Mouse (Mus musculus) kidney, postnatal 0 days (tissue): ENCODE measurements at regions not wholly inside any gene's neighbourhood (a gene's known extent, or its start where the extent isn't known, plus 50 kb on each side); places are given as distances from the start of the nearest gene placed in this dataset.

Source experiments
- ATAC-seq: fragments of 200-750 bp; cut with Nextera tagmentation; replicated peaks from 2 replicates; pipeline ENCODE4 v1.8.0; 2017; ENCODE audit warnings: low read depth, moderate number of reproducible peaks, moderate TSS enrichment, moderate library complexity; ENCODE audit not compliant: low FRiP score
- DNase-seq: peaks from one replicate; pipeline ENCODE4 v3.0.0-alpha.2; 2016; ENCODE audit warnings: low spot score
- H3K27ac ChIP-seq: fragments of 300-500 bp; sonication (generic); 2 replicates; pipeline ENCODE4 v1.5.1; 2014; ENCODE audit warnings: mild to moderate bottlenecking
- H3K27me3 ChIP-seq: fragments of 300-500 bp; sonication (generic); 2 replicates; pipeline ENCODE4 v1.6.1; 2014; ENCODE audit warnings: low read length, mixed read lengths; ENCODE audit not compliant: insufficient read depth
- H3K36me3 ChIP-seq: fragments of 300-500 bp; sonication (generic); 2 replicates; pipeline ENCODE4 v1.6.1; 2014; ENCODE audit warnings: low read length, mixed read lengths; ENCODE audit not compliant: insufficient read depth
- H3K4me1 ChIP-seq: fragments of 300-500 bp; sonication (generic); replicated peaks from 2 replicates; pipeline ENCODE4 v1.6.1; 2014; ENCODE audit warnings: antibody characterized with exemption, low read length, mixed read lengths; ENCODE audit not compliant: insufficient read depth
- H3K4me2 ChIP-seq: fragments of 300-500 bp; sonication (generic); 2 replicates; pipeline ENCODE4 v1.6.1; 2014; ENCODE audit warnings: mild to moderate bottlenecking, low read length, moderate library complexity, mixed read lengths
- H3K4me3 ChIP-seq: fragments of 300-500 bp; sonication (generic); replicated peaks from 2 replicates; pipeline ENCODE4 v1.5.1; 2014; ENCODE audit warnings: low read depth, low read length
- H3K9ac ChIP-seq: fragments of 300-500 bp; sonication (generic); 2 replicates; pipeline ENCODE4 v1.6.1; 2014; ENCODE audit warnings: low read depth, low read length
- H3K9me3 ChIP-seq: fragments of 300-500 bp; sonication (generic); replicated peaks from 2 replicates; pipeline ENCODE4 v1.6.1; 2016; ENCODE audit warnings: low read length, inconsistent platforms, mixed read lengths
- CTCF ChIP-seq: IDR thresholded peaks from 2 replicates; pipeline ENCODE4 v1.5.1; 2016; ENCODE audit warnings: antibody characterized with exemption, low read depth, mild to moderate bottlenecking, moderate library complexity
- WGBS: fragments of 180-500 bp; shearing (Covaris S2); extraction: QIAGEN DNeasy Blood & Tissue Kit; methylation state at CpG from one replicate; pipeline ENCODE4 v1.1.7; 2014; 5-methylcytosine and 5-hydroxymethylcytosine counted together

DNA sequence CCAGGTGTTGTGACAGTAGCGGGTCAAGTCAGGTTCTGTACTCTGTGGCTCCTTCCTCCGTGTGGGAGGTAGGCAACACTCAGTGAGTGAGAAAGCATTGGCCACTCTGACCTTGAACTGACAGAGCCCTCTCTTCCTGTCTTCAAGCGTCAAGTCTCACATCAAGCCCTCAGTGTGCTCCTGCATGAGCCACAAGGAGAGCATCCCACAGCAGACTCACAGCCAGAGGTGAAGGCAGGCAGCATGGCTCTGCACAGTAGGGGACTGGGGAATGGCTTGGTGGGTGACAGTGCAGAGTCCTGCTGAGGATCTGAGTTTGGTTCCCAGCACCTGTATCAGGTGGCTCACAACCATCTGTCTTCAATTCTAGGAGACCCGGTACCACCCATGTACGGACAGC lies 226.4 kb upstream of the 3110018I06Rik start:
- H3K9ac ChIP-seq, result no peak overlapping the region
- H3K9me3 ChIP-seq, result no peaks in the 10 kb centered on the region
- H3K27ac ChIP-seq, result no peak overlapping the region
- no peak for DNase-seq
- no peak for TF ChIP-seq CTCF
- 76% methylated on average over 5 of the region's 5 CpGs for WGBS
- H3K4me2 ChIP-seq, result no peak overlapping the region
- no peaks in the 10 kb centered on the region for H3K36me3 ChIP-seq
- no peaks in the 10 kb centered on the region for H3K4me1 ChIP-seq
- H3K4me3 ChIP-seq, result no peak overlapping the region
- no peak for ATAC-seq
- H3K27me3 ChIP-seq, result no peaks in the 10 kb centered on the region

DNA sequence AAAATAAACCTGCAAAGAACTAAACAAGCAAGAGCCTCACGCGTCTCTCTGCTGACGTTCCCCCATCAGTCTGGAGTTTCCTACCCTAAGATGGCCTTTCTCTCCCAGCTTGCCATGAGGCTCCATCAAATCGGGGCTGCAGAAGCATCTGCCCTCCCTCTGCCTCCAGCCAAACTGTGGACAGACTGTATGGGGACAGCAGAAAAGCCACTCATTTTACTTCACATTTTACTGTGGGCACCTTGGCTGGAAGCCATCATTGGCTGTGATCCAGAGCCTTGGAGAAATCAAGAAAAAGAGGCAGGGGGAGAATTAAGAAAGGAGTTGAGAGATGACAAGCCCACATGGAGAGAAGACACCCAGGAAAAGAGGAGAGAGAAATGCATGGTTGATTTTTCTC lies 225.9 kb upstream of the 3110018I06Rik start:
- no peak overlapping the region for H3K9ac ChIP-seq
- H3K27ac ChIP-seq, result no peak overlapping the region
- TF ChIP-seq CTCF, result no peak
- no peaks in the 10 kb centered on the region for H3K36me3 ChIP-seq
- no peak overlapping the region for H3K4me2 ChIP-seq
- no peak for DNase-seq
- no peaks in the 10 kb centered on the region for H3K27me3 ChIP-seq
- H3K4me1 ChIP-seq, result no peaks in the 10 kb centered on the region
- WGBS, result 87% methylated on average over 4 of the region's 4 CpGs
- ATAC-seq, result no peak
- H3K4me3 ChIP-seq, result no peak overlapping the region
- no peaks in the 10 kb centered on the region for H3K9me3 ChIP-seq

GRCm38 (mm10) chr12:107266696-107267095 lies 221.7 kb upstream of the 3110018I06Rik start:
- Histone ChIP-seq H3K36me3 (no peaks in the 10 kb centered on the region), H3K9me3 (no peaks in the 10 kb centered on the region), H3K27me3 (no peaks in the 10 kb centered on the region), H3K4me2 (no peak overlapping the region), H3K4me3 (no peak overlapping the region), H3K4me1 (no peaks in the 10 kb centered on the region), H3K27ac (no peak overlapping the region), H3K9ac (no peak overlapping the region)
- ATAC-seq, result no peak
- 32% methylated on average over 2 of the region's 2 CpGs for WGBS
- TF ChIP-seq CTCF, result no peak
- DNase-seq, result no peak

DNA sequence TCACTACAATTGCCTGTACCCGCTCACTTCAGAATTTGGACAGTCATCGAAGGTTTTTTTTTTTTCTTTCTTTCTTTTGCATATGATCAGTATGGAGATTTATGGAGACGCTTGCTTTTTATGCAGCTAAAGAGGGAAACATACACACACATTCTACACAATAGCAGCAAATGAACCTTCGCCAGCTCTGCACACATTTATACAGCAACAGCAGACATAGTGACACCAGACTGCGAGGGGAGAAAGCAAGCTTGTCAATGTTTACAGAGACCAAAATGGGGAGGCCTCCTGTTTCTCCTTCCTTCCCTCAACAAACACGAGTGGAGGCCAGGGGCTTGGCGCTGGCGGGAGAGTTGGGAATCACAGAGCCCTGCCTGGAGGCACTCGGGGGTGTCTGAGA lies 202.8 kb upstream of the 3110018I06Rik start:
- no peaks in the 10 kb centered on the region for H3K9me3 ChIP-seq
- ATAC-seq (no peak), DNase-seq (no peak)
- no peaks in the 10 kb centered on the region for H3K27me3 ChIP-seq
- no peak for TF ChIP-seq CTCF
- H3K4me1 ChIP-seq, result no peaks in the 10 kb centered on the region
- WGBS, result 76% methylated on average over 9 of the region's 9 CpGs
- no peaks in the 10 kb centered on the region for H3K36me3 ChIP-seq
- no peak overlapping the region for H3K27ac ChIP-seq
- no peak overlapping the region for H3K4me3 ChIP-seq
- H3K9ac ChIP-seq, result no peak overlapping the region
- no peak overlapping the region for H3K4me2 ChIP-seq

GRCm38 (mm10) chr12:107291377-107291776 lies 197.1 kb upstream of the 3110018I06Rik start:
- WGBS, result 81% methylated on average over 5 of the region's 5 CpGs
- H3K27me3 ChIP-seq, result no peaks in the 10 kb centered on the region
- H3K27ac ChIP-seq, result no peak overlapping the region
- no peak overlapping the region for H3K9ac ChIP-seq
- H3K9me3 ChIP-seq, result no peaks in the 10 kb centered on the region
- TF ChIP-seq CTCF, result no peak
- no peak overlapping the region for H3K4me3 ChIP-seq
- H3K4me1 ChIP-seq, result no peaks in the 10 kb centered on the region
- no peak for DNase-seq
- no peak overlapping the region for H3K4me2 ChIP-seq
- H3K36me3 ChIP-seq, result no peaks in the 10 kb centered on the region
- no peak for ATAC-seq

DNA sequence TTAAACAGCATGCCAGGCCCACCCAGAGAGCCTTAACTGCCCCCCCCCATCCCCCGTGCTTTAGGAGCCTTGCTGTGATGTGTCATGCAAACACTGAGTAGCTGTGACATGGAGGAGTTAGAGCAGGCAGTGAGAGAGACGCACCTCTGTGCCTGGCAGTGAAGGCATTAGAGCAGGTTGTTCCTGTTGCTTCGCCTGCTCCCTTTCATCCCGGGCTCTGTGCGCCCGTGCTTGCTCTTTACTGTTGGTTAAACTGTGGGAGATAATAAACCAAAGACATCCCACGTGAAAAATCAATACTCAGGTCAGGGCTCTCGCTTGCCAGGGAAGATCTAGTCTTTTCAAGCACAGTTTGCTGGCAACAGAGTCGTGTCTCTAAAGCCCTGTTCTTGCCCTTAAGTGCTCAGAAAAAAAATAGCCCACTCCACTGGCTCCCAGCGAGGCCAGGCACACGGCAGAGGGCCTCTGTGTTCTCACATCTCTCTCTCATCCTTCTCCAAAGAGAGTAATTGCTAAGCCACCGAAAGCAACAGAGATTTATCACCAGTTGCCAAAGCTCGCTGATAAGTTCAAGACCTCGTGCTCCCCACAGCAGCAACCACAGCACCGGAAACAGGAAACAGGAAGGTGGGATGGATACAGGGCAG lies 181.2 kb upstream of the 3110018I06Rik start:
- DNase-seq (no peak), ATAC-seq (no peak)
- TF ChIP-seq CTCF, result no peak
- 15% methylated on average over 15 of the region's 15 CpGs for WGBS
- Histone ChIP-seq H3K9ac (no peak overlapping the region), H3K27ac (no peak overlapping the region), H3K4me2 (no peak overlapping the region), H3K4me3 (no peak overlapping the region), H3K9me3 (no peaks in the 10 kb centered on the region), H3K36me3 (no peaks in the 10 kb centered on the region), H3K27me3 (no peaks in the 10 kb centered on the region), H3K4me1 (no peaks in the 10 kb centered on the region)

DNA sequence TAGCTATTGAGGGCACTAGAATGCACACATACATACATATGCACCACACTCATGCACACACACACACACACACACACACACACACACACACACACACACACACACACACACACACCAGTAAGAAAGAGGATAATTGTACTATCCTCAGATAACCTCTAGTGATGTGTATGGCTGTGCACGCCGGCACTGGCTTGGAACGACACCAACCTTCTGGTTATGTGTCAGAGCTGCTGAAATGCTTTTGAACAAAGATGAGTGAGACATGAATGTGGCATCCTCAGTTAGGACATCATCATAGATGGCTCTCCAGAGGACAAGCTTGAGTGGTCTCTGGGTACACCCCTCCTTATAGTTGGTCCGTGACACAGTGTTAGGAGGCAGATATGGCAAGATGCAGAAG lies 173.0 kb upstream of the 3110018I06Rik start:
- DNase-seq (no peak), ATAC-seq (no peak)
- Histone ChIP-seq H3K9ac (no peak overlapping the region), H3K4me2 (no peak overlapping the region), H3K4me3 (no peak overlapping the region), H3K9me3 (no peaks in the 10 kb centered on the region), H3K36me3 (no peaks in the 10 kb centered on the region), H3K27ac (no peak overlapping the region), H3K27me3 (no peaks in the 10 kb centered on the region), H3K4me1 (no peaks in the 10 kb centered on the region)
- 88% methylated on average over 4 of the region's 4 CpGs for WGBS
- TF ChIP-seq CTCF, result no peak
